Mouse (Mus musculus): ENCODE results near the gene Sh3bgrl2. TPM values are rescaled to one million over a fixed set of nuclear protein-coding genes. Genes with fewer than 3 reads are reported as not detected.

The Sh3bgrl2 gene
- polyA plus RNA-seq, 1 experiment from 2014 or later = 13.9 TPM

GRCm38 (mm10) chr9:83593811-83594210 lies 45.7 kb downstream of the Sh3bgrl2 start:
- Histone ChIP-seq H3K27me3 (ENCODE audit: control insufficient read depth, insufficient read depth, low read length) (no peaks in the 10 kb centered on the region), H3K27ac (replicated peaks in 1 of 2; ENCODE audit: control insufficient read depth in 1 of 2, insufficient read depth in 1 of 2, low read depth in 2 of 2, low read length in 2 of 2) (no peak overlapping the region)

GRCm38 (mm10) chr9:83596132-83596531 lies 48.0 kb downstream of the Sh3bgrl2 start:
- H3K4me1 ChIP-seq (ENCODE audit: control insufficient read depth in 2 of 2, insufficient read depth in 2 of 2, low read length in 2 of 2) = peaks cover 2 to 7% of the 10 kb centered on the region in 2 experiments; a peak in 2 of 4 replicates
- no peak for ATAC-seq (ENCODE audit: insufficient number of reproducible peaks, insufficient read depth, low FRiP score, low read depth)
- H3K36me3 ChIP-seq (ENCODE audit: control insufficient read depth, insufficient read depth, low read length) = 0 out of 2 replicates have a peak, but pooled peaks cover 3% of the 10 kb centered on the region
- H3K27me3 ChIP-seq (ENCODE audit: control insufficient read depth, insufficient read depth, low read length) = no peaks in the 10 kb centered on the region
- 87% methylated on average over 6 of the region's 6 CpGs for WGBS
- no peak overlapping the region for H3K4me3 ChIP-seq (ENCODE audit: control insufficient read depth in 1 of 2, insufficient read depth in 1 of 2, low read depth in 1 of 2, low read length in 2 of 2)
- H3K27ac ChIP-seq (replicated peaks in 1 of 2; ENCODE audit: control insufficient read depth in 1 of 2, insufficient read depth in 1 of 2, low read depth in 2 of 2, low read length in 2 of 2) = no peak overlapping the region
- no peak overlapping the region for H3K9ac ChIP-seq (ENCODE audit: low read length)
- H3K9me3 ChIP-seq (ENCODE audit: control insufficient read depth, low read length) = no peaks in the 10 kb centered on the region
- no peak overlapping the region for H3K4me2 ChIP-seq (ENCODE audit: low read length)

More at GRCm38 (mm10) chr9:83593811-83594210, 45.7 kb downstream of the Sh3bgrl2 start:
- Histone ChIP-seq H3K9me3 (ENCODE audit: control insufficient read depth, low read length) (no peaks in the 10 kb centered on the region), H3K9ac (ENCODE audit: low read length) (no peak overlapping the region), H3K4me1 (ENCODE audit: control insufficient read depth in 2 of 2, insufficient read depth in 2 of 2, low read length in 2 of 2) (peaks cover 4 to 9% of the 10 kb centered on the region in 2 experiments), H3K4me2 (ENCODE audit: low read length) (no peak overlapping the region), H3K36me3 (ENCODE audit: control insufficient read depth, insufficient read depth, low read length) (no peaks in the 10 kb centered on the region), H3K4me3 (ENCODE audit: control insufficient read depth in 1 of 2, insufficient read depth in 1 of 2, low read depth in 1 of 2, low read length in 2 of 2) (no peak overlapping the region)
- ATAC-seq (ENCODE audit: insufficient number of reproducible peaks, insufficient read depth, low FRiP score, low read depth) = no peak
- 72% methylated on average over 5 of the region's 5 CpGs for WGBS

- no peak for ATAC-seq (ENCODE audit: insufficient number of reproducible peaks, insufficient read depth, low FRiP score, low read depth)
- peaks cover 2 to 8% of the 10 kb centered on the region in 2 experiments; a peak in 3 of 4 replicates for H3K4me1 ChIP-seq (ENCODE audit: control insufficient read depth in 2 of 2, insufficient read depth in 2 of 2, low read length in 2 of 2)
- H3K27ac ChIP-seq (replicated peaks in 1 of 2; ENCODE audit: control insufficient read depth in 1 of 2, insufficient read depth in 1 of 2, low read depth in 2 of 2, low read length in 2 of 2) = no peak overlapping the region
- no peaks in the 10 kb centered on the region for H3K9me3 ChIP-seq (ENCODE audit: control insufficient read depth, low read length)
- no peak overlapping the region for H3K4me3 ChIP-seq (ENCODE audit: control insufficient read depth in 1 of 2, insufficient read depth in 1 of 2, low read depth in 1 of 2, low read length in 2 of 2)
- WGBS = 77% methylated on average over 13 of the region's 13 CpGs
- H3K9ac ChIP-seq (ENCODE audit: low read length) = no peak overlapping the region
- no peaks in the 10 kb centered on the region for H3K27me3 ChIP-seq (ENCODE audit: control insufficient read depth, insufficient read depth, low read length)
- no peak overlapping the region for H3K4me2 ChIP-seq (ENCODE audit: low read length)
- H3K36me3 ChIP-seq (ENCODE audit: control insufficient read depth, insufficient read depth, low read length) = 0 out of 2 replicates have a peak, but pooled peaks cover 3% of the 10 kb centered on the region
These were observed 48.7 kb downstream of the Sh3bgrl2 start for GRCm38 (mm10) chr9:83596646-83597481.

GRCm38 (mm10) chr9:83598047-83598446 lies 49.9 kb downstream of the Sh3bgrl2 start:
- no peaks in the 10 kb centered on the region for H3K27me3 ChIP-seq (ENCODE audit: control insufficient read depth, insufficient read depth, low read length)
- ATAC-seq (ENCODE audit: insufficient number of reproducible peaks, insufficient read depth, low FRiP score, low read depth) = no peak
- H3K27ac ChIP-seq (replicated peaks in 1 of 2; ENCODE audit: control insufficient read depth in 1 of 2, insufficient read depth in 1 of 2, low read depth in 2 of 2, low read length in 2 of 2) = no peak overlapping the region
- no peak overlapping the region for H3K4me3 ChIP-seq (ENCODE audit: control insufficient read depth in 1 of 2, insufficient read depth in 1 of 2, low read depth in 1 of 2, low read length in 2 of 2)
- 0 out of 2 replicates have a peak, but pooled peaks cover 3% of the 10 kb centered on the region for H3K36me3 ChIP-seq (ENCODE audit: control insufficient read depth, insufficient read depth, low read length)
- no peak overlapping the region for H3K9ac ChIP-seq (ENCODE audit: low read length)
- H3K4me2 ChIP-seq (ENCODE audit: low read length) = no peak overlapping the region
- 62% methylated on average over 7 of the region's 7 CpGs for WGBS
- H3K9me3 ChIP-seq (ENCODE audit: control insufficient read depth, low read length) = no peaks in the 10 kb centered on the region
- peaks cover 6 to 14% of the 10 kb centered on the region in 2 experiments for H3K4me1 ChIP-seq (ENCODE audit: control insufficient read depth in 2 of 2, insufficient read depth in 2 of 2, low read length in 2 of 2)

GRCm38 (mm10) chr9:83599505-83599904 lies 51.4 kb downstream of the Sh3bgrl2 start:
- H3K36me3 ChIP-seq (ENCODE audit: control insufficient read depth, insufficient read depth, low read length) = 0 out of 2 replicates have a peak, but pooled peaks cover 3% of the 10 kb centered on the region
- ATAC-seq (ENCODE audit: insufficient number of reproducible peaks, insufficient read depth, low FRiP score, low read depth) = no peak
- no peak overlapping the region for H3K4me3 ChIP-seq (ENCODE audit: control insufficient read depth in 1 of 2, insufficient read depth in 1 of 2, low read depth in 1 of 2, low read length in 2 of 2)
- 54% methylated on average over 6 of the region's 6 CpGs for WGBS
- no peak overlapping the region for H3K4me2 ChIP-seq (ENCODE audit: low read length)
- no peak overlapping the region for H3K9ac ChIP-seq (ENCODE audit: low read length)
- H3K27ac ChIP-seq (replicated peaks in 1 of 2; ENCODE audit: control insufficient read depth in 1 of 2, insufficient read depth in 1 of 2, low read depth in 2 of 2, low read length in 2 of 2) = peak overlapping the region in 1 of 2 experiments; percentile 46; a peak in 2 of 4 replicates
- no peaks in the 10 kb centered on the region for H3K27me3 ChIP-seq (ENCODE audit: control insufficient read depth, insufficient read depth, low read length)
- H3K9me3 ChIP-seq (ENCODE audit: control insufficient read depth, low read length) = no peaks in the 10 kb centered on the region
- peaks cover 6 to 18% of the 10 kb centered on the region in 2 experiments for H3K4me1 ChIP-seq (ENCODE audit: control insufficient read depth in 2 of 2, insufficient read depth in 2 of 2, low read length in 2 of 2)

- Histone ChIP-seq H3K9me3 (ENCODE audit: control insufficient read depth, low read length) (no peaks in the 10 kb centered on the region), H3K36me3 (ENCODE audit: control insufficient read depth, insufficient read depth, low read length) (0 out of 2 replicates have a peak, but pooled peaks cover 3% of the 10 kb centered on the region), H3K9ac (ENCODE audit: low read length) (no peak overlapping the region), H3K4me2 (ENCODE audit: low read length) (no peak overlapping the region), H3K27me3 (ENCODE audit: control insufficient read depth, insufficient read depth, low read length) (no peaks in the 10 kb centered on the region), H3K27ac (replicated peaks in 1 of 2; ENCODE audit: control insufficient read depth in 1 of 2, insufficient read depth in 1 of 2, low read depth in 2 of 2, low read length in 2 of 2) (no peak overlapping the region), H3K4me3 (ENCODE audit: control insufficient read depth in 1 of 2, insufficient read depth in 1 of 2, low read depth in 1 of 2, low read length in 2 of 2) (no peak overlapping the region), H3K4me1 (ENCODE audit: control insufficient read depth in 2 of 2, insufficient read depth in 2 of 2, low read length in 2 of 2) (peaks cover 6 to 18% of the 10 kb centered on the region in 2 experiments)
- no peak for ATAC-seq (ENCODE audit: insufficient number of reproducible peaks, insufficient read depth, low FRiP score, low read depth)
- 77% methylated on average over 10 of the region's 10 CpGs for WGBS
These were observed 52.3 kb downstream of the Sh3bgrl2 start for GRCm38 (mm10) chr9:83600286-83601048.

- Histone ChIP-seq H3K27me3 (ENCODE audit: control insufficient read depth, insufficient read depth, low read length) (no peaks in the 10 kb centered on the region), H3K9me3 (ENCODE audit: control insufficient read depth, low read length) (no peaks in the 10 kb centered on the region), H3K36me3 (ENCODE audit: control insufficient read depth, insufficient read depth, low read length) (0 out of 2 replicates have a peak, but pooled peaks cover 3% of the 10 kb centered on the region), H3K9ac (ENCODE audit: low read length) (no peak overlapping the region), H3K27ac (replicated peaks in 1 of 2; ENCODE audit: control insufficient read depth in 1 of 2, insufficient read depth in 1 of 2, low read depth in 2 of 2, low read length in 2 of 2) (peak overlapping the region in 1 of 2 experiments; percentile 55; a peak in 1 of 4 replicates), H3K4me2 (ENCODE audit: low read length) (no peak overlapping the region), H3K4me3 (ENCODE audit: control insufficient read depth in 1 of 2, insufficient read depth in 1 of 2, low read depth in 1 of 2, low read length in 2 of 2) (no peak overlapping the region), H3K4me1 (ENCODE audit: control insufficient read depth in 2 of 2, insufficient read depth in 2 of 2, low read length in 2 of 2) (peaks cover 8 to 24% of the 10 kb centered on the region in 2 experiments)
- WGBS = 38% methylated on average over 6 of the region's 6 CpGs
- ATAC-seq (ENCODE audit: insufficient number of reproducible peaks, insufficient read depth, low FRiP score, low read depth) = no peak
These were observed 54.1 kb downstream of the Sh3bgrl2 start for GRCm38 (mm10) chr9:83602176-83602770.
